Mouse (Mus musculus) gastrocnemius, adult 8-10 months (tissue): ENCODE data around the gene Ythdf2. TPM values are rescaled to one million over a fixed set of nuclear protein-coding genes. Genes with fewer than 3 reads are reported as not detected.

ENCODE experiments used
- DNase-seq, 2 experiments: peaks; one replicate each; pipeline ENCODE4 v3.0.0; 2022; ENCODE audit warnings: low spot score in 2 of 2
- total RNA-seq, 4 experiments: library from RNA; stranded (reverse); gene quantifications; 2 replicates each; pipeline ENCODE4 v1.2.4; 2022

The Ythdf2 gene
- total RNA-seq, 4 experiments from 2014 or later: 25.1 to 30.9 (median 28.0) TPM

GRCm38 (mm10) chr4:132210325-132210724 lies 1.8 kb downstream of the Ythdf2 start:
- DNase-seq: no peak

- no peak for DNase-seq
Observed at GRCm38 (mm10) chr4:132209299-132209698, 2.8 kb downstream of the Ythdf2 start.

DNA sequence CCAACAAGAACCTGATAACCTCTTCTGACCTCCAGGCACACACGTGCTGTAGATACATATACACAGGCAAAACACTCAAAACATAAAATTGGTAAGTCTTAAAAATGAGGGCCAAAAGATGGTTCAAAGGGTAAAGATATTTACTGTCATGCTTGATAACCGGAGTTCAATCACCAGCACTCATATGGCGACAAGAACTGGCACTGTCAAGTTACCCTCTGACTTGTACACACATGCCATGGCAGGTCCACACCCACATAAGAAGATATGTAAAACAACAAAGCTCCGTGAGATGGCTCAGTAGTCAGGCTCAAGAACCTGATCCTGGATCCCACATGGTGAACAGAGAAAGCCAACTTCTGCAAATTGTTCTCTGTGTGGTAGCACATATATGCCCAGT lies 4.8 kb downstream of the Ythdf2 start:
- no peak for DNase-seq

GRCm38 (mm10) chr4:132198771-132199170 lies 13.3 kb downstream of the Ythdf2 start:
- no peak for DNase-seq

GRCm38 (mm10) chr4:132198285-132198712 lies 13.8 kb downstream of the Ythdf2 start:
- no peak for DNase-seq

DNA sequence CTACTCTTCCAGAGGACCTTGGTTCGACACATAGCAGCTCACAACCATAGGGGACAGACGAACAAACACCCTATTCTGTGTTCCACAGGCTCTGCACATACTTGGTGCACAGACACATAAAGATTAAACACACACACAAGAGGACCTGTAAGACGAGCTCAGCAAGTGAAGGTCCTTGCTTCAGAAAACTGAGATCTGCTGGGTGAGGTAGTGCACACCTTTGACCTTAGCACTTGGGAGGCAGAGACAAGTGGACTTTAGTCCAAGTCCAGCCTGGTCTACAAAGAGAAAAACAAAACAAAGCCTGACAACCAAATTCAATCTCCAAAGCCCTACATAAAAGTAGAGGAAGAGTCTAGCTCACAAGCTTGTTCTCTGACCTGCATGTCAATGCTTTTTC lies 17.1 kb downstream of the Ythdf2 start:
- no peak for DNase-seq

DNA sequence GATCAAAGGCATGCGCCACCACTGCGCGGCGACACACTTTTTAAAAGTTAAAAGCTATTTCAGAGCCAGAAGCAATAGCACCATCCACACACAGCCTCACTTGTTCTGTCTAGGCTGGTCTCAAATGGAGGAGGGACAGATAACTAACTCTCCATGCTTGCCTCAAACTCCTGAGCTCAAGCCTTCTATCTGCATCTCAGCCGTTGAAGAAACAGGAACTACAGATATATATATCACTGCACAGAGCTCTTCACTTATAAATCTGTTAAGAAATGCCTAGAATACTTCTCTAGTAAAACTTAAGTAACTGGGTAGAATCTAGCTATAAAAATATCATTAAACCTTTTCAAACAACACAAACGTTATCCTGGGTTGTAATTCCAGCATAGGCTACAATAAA lies 17.7 kb downstream of the Ythdf2 start:
- no peak for DNase-seq

DNA sequence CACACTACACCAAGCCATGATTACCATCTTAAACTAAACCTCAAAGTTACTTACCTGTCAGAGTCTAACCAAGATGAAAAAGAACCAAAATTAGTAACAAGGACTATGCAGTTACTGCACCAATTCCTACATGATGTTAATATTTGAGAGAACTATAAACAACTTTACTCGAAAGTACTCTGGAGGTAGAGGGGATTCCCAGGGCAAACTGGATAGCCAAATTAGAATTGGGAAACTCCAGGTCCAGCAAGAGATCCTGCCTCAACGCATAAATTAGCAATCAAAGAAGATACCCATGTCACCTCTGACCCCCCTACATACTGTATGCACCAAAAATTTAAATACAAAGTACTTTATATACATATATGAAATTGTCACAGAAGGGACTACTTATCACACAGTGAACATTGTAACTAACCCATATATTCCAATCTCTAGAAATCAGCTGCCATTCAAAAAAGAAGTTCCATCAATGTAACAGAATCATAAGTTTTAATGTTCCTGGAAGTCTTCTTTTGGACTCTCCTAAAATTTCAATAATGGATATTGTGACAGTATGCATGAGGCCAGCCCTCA lies 24.2 kb downstream of the Ythdf2 start:
- no peak for DNase-seq

DNA sequence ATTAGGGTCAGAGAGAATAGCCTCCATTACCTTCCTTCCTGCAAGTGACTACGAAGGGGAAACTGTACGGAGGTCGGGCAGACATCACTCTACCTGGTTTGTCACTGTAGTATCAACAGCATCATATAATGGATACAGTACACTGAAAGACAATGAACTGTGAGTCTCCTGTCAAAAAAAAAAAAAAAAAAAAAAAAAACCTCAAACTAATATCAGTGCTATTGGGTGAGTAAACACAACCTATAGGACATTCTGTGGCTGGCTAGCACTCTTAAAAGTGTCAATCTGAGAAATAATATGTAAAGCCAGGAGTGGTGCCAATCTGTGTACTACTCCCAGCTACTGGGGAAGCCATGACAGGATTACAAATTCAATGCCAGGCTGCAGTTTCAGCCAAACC lies 28.9 kb downstream of the Ythdf2 start:
- no peak for DNase-seq

DNA sequence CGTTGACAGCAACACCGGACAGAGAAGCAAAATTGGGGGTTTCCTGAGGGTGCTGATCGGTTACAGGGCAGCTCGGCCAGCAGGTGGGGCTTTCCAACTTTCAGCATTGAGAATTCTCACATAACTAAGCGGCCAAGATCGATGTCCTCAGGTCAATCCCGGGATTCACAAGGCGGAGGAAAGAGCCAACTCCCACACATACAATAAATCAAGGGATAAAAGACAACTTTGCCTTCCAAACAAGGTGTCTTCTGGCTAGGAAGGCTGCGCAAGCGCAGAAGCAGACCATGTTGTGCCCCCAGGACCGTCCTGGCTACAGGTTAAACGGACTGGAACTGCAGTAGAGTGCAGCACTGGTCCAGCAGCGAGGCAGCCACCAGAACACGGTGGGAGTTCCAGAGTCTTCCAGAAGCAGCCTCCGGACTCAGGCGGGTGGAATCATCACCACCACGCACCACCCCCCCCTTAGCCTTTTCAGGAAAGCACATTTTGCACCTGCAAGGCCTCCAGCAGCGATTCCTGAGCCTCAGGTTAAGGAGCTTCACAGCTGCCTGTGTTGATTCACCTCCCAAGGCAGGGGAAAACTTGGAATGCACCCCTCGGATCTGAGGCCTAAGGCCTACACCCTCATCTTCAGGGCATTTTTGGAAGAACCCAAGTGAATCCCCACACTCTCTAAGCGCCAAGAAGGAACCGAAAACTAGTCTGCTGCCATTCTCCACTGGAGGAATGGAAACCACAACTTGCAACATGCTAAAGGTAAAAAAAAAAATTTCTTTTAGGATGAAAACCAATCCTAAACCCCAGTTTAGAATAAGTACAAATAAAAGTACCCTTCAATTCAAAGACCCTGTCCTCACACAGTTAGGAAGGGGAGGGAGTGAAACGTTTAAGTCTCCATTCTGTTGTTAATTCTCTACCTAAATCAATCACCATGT lies 30.1 kb downstream of the Ythdf2 start:
- DNase-seq: no peak

DNA sequence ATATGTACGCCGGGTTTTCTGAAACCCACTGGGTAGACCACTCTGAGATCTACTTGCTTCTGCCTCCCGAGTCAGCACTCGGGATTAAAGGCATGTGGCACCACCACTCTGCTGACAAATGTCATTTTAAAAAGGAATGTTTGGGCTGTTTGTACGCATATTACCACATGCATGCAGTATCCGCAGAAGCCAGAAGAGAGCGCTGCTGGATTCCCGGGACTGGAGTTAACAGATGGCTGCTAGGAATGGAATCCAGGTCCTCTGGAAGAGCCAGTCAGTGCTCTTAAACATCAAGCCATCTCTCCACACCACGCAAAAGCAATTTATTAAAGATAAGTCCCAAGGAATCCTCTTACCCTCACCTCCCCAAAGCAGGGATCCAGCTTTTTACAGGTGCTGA lies 31.4 kb downstream of the Ythdf2 start:
- DNase-seq: no peak

DNA sequence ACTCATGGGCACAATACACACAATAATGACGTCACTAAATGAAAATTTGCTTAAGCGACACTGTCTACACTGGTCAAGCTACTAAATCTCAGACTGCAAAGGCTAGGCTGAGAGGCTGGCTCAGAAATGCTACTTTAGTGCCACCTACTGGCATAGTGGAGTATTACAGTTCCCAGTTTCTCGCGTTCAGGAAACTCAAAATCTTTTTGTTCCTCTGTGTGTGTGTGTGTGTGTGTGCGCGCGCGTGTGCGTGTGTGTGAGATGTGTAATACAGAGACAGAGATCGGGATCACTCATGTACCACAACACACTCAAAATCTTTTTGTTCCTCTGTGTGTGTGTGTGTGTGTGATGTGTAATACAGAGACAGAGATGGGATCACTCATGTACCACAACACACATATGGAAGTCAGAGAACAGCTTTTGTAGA lies 33.5 kb downstream of the Ythdf2 start:
- DNase-seq: no peak

DNA sequence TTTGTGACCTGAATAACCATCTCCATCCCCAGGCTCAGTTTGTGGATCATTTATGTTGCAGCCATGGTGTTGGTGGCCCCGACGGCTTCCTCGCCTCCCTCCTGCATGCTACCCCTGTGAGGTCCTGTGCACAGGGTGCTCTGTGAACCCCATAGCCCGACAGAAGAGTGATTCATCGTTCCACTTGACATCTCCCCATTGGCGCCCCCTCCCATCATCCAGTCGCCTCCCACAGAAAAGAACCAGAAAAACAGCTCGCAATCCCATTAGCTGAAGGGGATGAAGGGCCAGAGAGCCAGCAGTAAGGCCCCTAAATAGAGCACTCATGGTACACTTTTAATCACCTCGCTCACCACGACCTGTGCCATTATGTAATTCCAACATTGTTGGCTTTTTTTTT lies 35.6 kb downstream of the Ythdf2 start:
- no peak for DNase-seq

- no peak for DNase-seq
Observed at GRCm38 (mm10) chr4:132170891-132171290, 41.2 kb downstream of the Ythdf2 start.

DNA sequence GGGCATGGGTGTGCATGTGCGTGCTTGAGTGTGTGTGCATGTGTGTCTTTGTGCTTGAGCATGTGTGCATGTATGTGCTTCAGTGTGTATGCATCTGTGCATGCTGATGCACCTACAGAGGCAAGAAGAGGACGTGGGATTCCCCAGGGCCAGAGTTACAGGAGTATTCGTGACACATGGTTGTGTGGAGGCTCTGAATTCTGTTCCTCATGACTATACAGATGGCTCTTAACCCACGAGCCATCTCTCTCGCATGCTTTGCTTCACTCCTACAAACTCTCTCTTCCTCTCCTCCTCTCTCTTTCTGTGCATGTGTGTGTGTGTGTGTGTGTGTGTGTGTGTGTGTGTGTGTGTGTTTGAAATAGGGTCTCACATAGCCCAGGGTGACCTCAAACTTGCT lies 42.3 kb downstream of the Ythdf2 start:
- no peak for DNase-seq

DNA sequence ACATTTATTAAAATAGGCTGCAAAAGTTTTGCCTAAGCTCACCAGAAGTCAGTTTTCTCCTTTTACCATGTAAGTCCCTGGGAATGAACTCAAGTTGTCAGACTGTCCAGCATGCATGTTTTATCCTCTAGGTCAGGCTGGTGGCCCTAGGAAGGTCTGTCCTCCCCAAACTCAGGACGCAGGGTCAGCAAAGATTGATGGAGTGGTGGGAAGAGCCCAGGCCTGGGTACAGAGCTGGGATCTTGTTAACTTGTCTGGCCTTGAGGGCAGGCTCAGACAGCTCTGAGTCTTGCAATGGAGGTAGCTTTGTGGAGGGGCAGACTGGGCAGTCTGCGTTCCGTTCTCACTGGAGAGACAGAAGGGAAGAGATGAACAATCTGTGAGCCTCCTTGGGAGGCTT lies 42.8 kb downstream of the Ythdf2 start:
- DNase-seq: no peak

DNA sequence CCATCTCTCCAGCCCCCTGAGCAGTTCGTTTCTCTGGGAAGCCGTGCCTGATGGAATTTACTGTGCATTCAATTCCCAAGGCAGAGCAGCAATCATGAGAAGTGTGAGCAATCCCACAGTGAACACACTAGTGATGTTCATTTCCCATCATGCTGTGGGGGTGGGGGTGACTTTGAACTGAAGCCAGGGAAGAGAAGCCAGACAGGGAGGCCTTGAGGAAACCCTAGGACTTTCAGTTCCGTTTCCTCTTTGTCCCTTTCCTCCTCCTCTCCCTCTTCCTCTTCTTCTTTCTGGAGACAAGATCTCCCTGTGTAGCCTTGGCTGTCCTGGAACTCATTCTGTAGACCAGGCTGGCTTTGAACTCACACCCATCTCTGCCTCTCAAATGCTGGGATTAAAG lies 44.7 kb downstream of the Ythdf2 start:
- no peak for DNase-seq

GRCm38 (mm10) chr4:132166350-132167290 lies 45.5 kb downstream of the Ythdf2 start:
- no peak for DNase-seq

GRCm38 (mm10) chr4:132165691-132166090 lies 46.4 kb downstream of the Ythdf2 start:
- DNase-seq: no peak

DNA sequence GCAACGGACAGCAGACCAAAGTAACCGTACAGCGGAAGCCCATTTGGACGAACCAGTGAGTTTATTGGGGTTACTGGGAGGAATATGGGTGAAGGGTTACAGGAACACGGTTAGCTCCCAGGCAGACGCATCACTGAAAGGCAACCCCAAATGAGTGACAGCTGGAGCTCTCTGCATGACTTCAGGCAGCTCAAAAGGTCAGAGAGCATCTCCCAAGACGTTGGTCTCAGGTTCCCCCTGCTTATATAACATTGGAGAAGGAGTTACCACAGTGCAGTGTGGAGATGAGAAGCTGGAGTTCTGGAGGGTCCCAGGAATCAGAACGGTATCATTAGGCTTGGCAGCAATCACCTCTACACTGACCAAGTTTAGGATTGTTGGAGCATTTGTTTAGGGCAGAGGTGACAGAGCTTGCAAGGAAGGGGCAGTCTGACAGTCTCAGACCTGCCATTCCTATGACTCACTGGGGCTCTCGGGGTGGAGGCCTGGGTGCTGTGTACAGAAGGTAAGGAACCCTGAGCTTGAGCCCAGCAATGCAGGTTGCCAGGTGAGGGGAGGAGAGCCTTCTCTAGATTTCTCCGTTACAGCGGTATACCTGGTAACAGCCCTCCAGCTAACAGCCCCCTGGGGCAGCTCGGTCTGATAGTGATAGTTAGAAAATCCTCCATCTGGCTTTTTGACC lies 55.0 kb downstream of the Ythdf2 start:
- peak in 1 of 2 experiments; percentile 17 for DNase-seq
